Mouse (Mus musculus) limb, embryonic 12.5 days (tissue): ENCODE results near the gene Kansl1. TPM values are rescaled to one million over a fixed set of nuclear protein-coding genes. Genes with fewer than 3 reads are reported as not detected.

Experiments
- ATAC-seq: fragments of 200-750 bp; cut with Nextera tagmentation; 2 replicates; pipeline ENCODE4 v1.8.0; 2017; ENCODE audit warnings: low read depth, moderate TSS enrichment; ENCODE audit not compliant: insufficient number of reproducible peaks, insufficient read depth, low FRiP score, low TSS enrichment
- H3K27ac ChIP-seq: fragments of 300-500 bp; sonication (generic); 2 replicates; pipeline ENCODE4 v1.5.1; 2016; ENCODE audit warnings: mild to moderate bottlenecking, moderate library complexity
- H3K27me3 ChIP-seq: fragments of 300-500 bp; sonication (generic); 2 replicates; pipeline ENCODE4 v1.6.1; 2016; ENCODE audit warnings: mild to moderate bottlenecking, moderate library complexity
- H3K36me3 ChIP-seq: fragments of 300-500 bp; sonication (generic); 2 replicates; pipeline ENCODE4 v1.6.1; 2016; ENCODE audit warnings: mild to moderate bottlenecking, moderate library complexity
- H3K4me1 ChIP-seq: fragments of 300-500 bp; sonication (generic); replicated peaks from 2 replicates; pipeline ENCODE4 v1.6.1; 2016
- H3K4me2 ChIP-seq: fragments of 300-500 bp; sonication (generic); 2 replicates; pipeline ENCODE4 v1.6.1; 2016; ENCODE audit warnings: mild to moderate bottlenecking, moderate library complexity
- H3K4me3 ChIP-seq: fragments of 300-500 bp; sonication (generic); replicated peaks from 2 replicates; pipeline ENCODE4 v1.5.1; 2016; ENCODE audit warnings: mild to moderate bottlenecking
- H3K9ac ChIP-seq: fragments of 300-500 bp; sonication (generic); replicated peaks from 2 replicates; pipeline ENCODE4 v1.6.1; 2016; ENCODE audit warnings: mild to moderate bottlenecking, moderate library complexity
- H3K9me3 ChIP-seq: fragments of 300-500 bp; sonication (generic); 2 replicates; pipeline ENCODE4 v1.6.1; 2016; ENCODE audit warnings: mild to moderate bottlenecking, moderate library complexity
- WGBS: fragments of 180-500 bp; shearing (Covaris S2); methylation state at CpG from one replicate; pipeline ENCODE4 v1.1.7; 2016; 5-methylcytosine and 5-hydroxymethylcytosine counted together
- polyA plus RNA-seq: library from polyadenylated mRNA; unstranded; fragments of >200 nt; fragmentation: Nextera tagmentation; extraction: Ambion mirVana; gene quantifications from 2 replicates; pipeline ENCODE4 v1.2.1, GENCODE M21; 2016

The Kansl1 gene
- polyA plus RNA-seq, 1 experiment from 2014 or later, result 30.9 TPM

DNA sequence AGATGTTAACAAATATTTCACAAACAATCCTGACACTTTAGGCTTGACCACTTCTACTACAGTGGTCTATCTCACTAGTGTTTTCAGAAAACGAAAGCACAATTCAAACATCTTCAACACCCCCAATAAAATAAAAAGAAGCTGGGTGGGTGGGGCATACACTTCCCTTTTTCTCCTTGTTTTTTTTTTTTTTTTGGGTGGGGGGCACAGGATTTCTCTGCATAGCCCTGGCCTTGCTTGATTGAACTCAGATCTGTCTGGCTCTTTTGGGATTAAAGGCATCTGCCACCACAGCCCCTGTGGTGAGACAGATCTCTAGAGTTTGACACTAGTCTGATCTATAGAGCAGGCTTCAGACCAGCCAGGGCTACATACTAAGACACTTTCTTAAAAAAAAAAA, 106.0 kb downstream of the Kansl1 start:
- Histone ChIP-seq H3K4me1 (no peaks in the 10 kb centered on the region), H3K27ac (no peak overlapping the region), H3K36me3 (peaks cover 24% of the 10 kb centered on the region), H3K27me3 (no peaks in the 10 kb centered on the region), H3K9me3 (no peaks in the 10 kb centered on the region), H3K4me2 (no peak overlapping the region), H3K9ac (no peak overlapping the region), H3K4me3 (no peak overlapping the region)
- WGBS, result 78% methylated on average over 1 of the region's 1 CpGs
- ATAC-seq, result no peak

DNA sequence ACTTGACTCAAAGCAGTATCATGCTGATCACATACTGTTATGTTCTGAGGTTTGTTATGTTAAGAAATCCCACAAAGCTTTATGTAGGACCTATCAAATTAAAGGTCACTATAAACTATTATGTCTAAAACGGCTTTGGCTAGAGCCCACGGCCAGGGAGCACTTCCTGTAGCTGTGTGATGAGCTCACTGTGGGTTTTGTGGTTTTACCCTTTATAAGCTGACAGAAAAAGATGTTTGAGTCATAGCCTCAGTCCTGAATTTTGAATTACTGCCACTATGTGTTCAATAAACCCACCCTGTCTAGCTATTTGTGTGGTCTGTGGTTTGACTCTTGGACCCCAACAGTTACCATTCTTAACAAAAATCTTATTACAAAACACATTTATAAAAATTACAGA, 106.9 kb downstream of the Kansl1 start:
- Histone ChIP-seq H3K27ac (no peak overlapping the region), H3K36me3 (peaks cover 31% of the 10 kb centered on the region)

DNA sequence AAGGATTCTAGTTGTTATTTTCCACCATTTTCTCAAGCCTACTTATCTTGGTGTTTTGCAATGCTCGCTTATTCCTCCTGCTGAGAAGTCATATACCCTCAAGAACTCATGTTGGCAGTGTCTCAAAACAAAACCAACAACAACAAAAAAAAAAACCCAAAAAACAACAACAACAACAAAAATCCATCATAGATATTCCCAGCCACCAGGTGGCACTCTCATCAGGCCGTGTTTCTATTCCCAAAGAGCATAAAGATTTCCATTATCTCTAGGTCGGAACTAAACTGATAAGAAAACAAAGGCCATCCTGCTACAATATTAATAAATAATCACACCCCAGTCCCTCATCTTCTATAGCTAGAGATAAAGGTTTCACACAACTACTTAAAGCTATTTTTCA, 121.7 kb downstream of the Kansl1 start:
- WGBS, result 82% methylated on average over 3 of the region's 3 CpGs
- peaks cover 83% of the 10 kb centered on the region for H3K36me3 ChIP-seq

More for the DNA sequence above, 106.9 kb downstream of the Kansl1 start:
- no peak overlapping the region for H3K9ac ChIP-seq
- ATAC-seq, result no peak
- H3K4me3 ChIP-seq, result no peak overlapping the region
- H3K27me3 ChIP-seq, result no peaks in the 10 kb centered on the region
- H3K9me3 ChIP-seq, result no peaks in the 10 kb centered on the region
- no peak overlapping the region for H3K4me2 ChIP-seq
- 55% methylated on average over 2 of the region's 2 CpGs for WGBS
- H3K4me1 ChIP-seq, result no peaks in the 10 kb centered on the region

DNA sequence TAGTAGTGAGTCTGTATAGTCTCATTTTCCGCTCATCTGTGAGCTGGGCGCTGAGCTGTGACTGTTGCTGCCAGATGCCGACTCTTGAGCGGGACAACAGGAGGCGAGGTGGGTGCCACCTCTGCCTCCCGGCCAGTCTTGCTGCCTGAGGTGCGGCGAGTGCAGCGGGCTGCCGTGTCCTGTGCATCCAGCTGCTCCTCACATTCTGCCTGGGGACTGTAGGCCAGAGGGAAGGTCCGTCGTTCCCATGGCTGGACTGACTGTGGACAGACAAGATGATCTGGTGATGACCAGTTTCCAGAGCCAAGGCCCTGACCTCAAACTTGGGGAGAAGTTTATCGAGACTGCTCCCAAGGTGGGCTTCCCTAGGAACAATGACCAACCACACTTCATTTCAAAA, 133.7 kb downstream of the Kansl1 start:
- whole genome bisulfite sequencing, result 92% methylated on average over 13 of the region's 13 CpGs
- no peak for ATAC-seq
- no peak overlapping the region for H3K4me2 ChIP-seq
- no peak overlapping the region for H3K4me3 ChIP-seq
- H3K9ac ChIP-seq, result no peak overlapping the region
- no peaks in the 10 kb centered on the region for H3K4me1 ChIP-seq
- no peaks in the 10 kb centered on the region for H3K9me3 ChIP-seq
- H3K27me3 ChIP-seq, result no peaks in the 10 kb centered on the region
- H3K36me3 ChIP-seq, result peaks cover 81% of the 10 kb centered on the region
- no peak overlapping the region for H3K27ac ChIP-seq

More for the DNA sequence above, 121.7 kb downstream of the Kansl1 start:
- Histone ChIP-seq H3K4me3 (no peak overlapping the region), H3K27me3 (no peaks in the 10 kb centered on the region), H3K4me2 (no peak overlapping the region), H3K4me1 (no peaks in the 10 kb centered on the region), H3K9ac (no peak overlapping the region), H3K27ac (no peak overlapping the region), H3K9me3 (no peaks in the 10 kb centered on the region)
- ATAC-seq, result no peak

DNA sequence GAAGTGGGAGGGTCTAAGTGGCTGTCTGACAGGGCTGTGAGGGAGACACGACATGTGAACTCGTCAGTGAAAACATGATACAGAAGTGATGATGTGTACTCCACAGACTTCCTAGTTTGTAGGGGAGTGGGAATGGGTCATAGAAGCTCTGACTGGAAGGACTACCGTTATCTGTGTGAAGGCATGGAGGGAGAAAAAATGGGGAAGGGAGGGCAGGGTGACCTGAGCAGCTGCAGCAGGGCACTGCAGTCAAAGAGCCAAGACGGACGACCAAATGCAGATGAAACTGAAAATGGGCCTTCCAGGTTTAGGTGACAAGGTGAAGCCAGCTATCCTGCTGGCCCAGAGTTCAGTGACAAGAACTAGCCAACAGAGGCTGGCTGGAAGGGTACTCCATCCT, 134.5 kb downstream of the Kansl1 start:
- no peak for ATAC-seq
- H3K36me3 ChIP-seq, result peaks cover 73% of the 10 kb centered on the region
- H3K27ac ChIP-seq, result no peak overlapping the region
- H3K9ac ChIP-seq, result no peak overlapping the region
- no peaks in the 10 kb centered on the region for H3K9me3 ChIP-seq
- WGBS, result 84% methylated on average over 5 of the region's 5 CpGs
- H3K27me3 ChIP-seq, result no peaks in the 10 kb centered on the region
- no peak overlapping the region for H3K4me2 ChIP-seq
- H3K4me1 ChIP-seq, result peaks cover 2% of the 10 kb centered on the region; the same call in 1 of the 2 replicates
- H3K4me3 ChIP-seq, result no peak overlapping the region

DNA sequence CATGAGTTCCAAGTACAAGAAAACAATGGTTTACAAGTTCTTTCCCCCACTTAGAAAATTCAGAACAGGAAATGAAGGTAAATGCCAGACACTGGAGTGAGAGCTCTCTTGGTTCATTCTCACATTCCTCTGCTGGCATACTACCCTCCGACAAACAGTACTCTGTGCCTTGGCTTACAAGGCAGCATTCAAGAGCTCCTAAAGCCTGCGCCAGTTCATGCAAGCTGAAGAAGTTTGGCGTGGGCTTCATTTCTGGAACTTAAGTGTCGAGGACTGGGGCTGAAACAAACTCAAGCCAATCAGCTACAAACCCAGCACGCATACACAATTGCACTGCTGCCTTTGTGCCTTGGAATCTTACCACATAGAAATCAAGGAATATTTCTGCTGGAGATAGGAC, 136.6 kb downstream of the Kansl1 start:
- ATAC-seq, result no peak
- WGBS, result 87% methylated on average over 5 of the region's 5 CpGs
- no peak overlapping the region for H3K9ac ChIP-seq
- peaks cover 53% of the 10 kb centered on the region for H3K36me3 ChIP-seq
- H3K9me3 ChIP-seq, result 0 out of 2 replicates have a peak, but pooled peaks cover 2% of the 10 kb centered on the region
- H3K4me3 ChIP-seq, result no peak overlapping the region
- H3K4me1 ChIP-seq, result peaks cover 5% of the 10 kb centered on the region; the same call in 1 of the 2 replicates
- no peaks in the 10 kb centered on the region for H3K27me3 ChIP-seq
- no peak overlapping the region for H3K27ac ChIP-seq
- no peak overlapping the region for H3K4me2 ChIP-seq

DNA sequence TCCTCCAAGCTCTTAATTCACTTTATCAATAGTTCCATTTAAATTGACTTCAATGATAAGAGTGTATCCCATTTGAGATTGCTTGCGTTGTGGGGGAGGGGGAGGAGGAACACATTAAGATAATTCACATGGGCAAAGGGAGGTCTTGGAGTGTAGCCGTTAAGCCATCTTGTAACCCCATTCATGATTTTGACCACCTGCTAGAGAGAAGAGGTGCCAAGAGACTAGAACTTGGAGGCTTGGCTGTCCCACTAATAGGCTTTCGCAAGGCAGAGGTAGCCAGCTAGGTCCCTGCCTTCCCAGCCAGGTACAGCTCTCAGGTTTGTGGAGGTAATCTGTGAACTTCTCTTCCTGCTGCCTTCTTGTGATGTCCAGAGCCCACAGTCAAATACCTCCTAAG, 137.5 kb downstream of the Kansl1 start:
- H3K4me1 ChIP-seq, result peaks cover 5% of the 10 kb centered on the region; the same call in 1 of the 2 replicates
- no peak overlapping the region for H3K27ac ChIP-seq
- H3K9me3 ChIP-seq, result 0 out of 2 replicates have a peak, but pooled peaks cover 4% of the 10 kb centered on the region
- no peak overlapping the region for H3K9ac ChIP-seq
- ATAC-seq, result no peak
- no peak overlapping the region for H3K4me3 ChIP-seq
- H3K27me3 ChIP-seq, result no peaks in the 10 kb centered on the region
- WGBS, result 93% methylated on average over 3 of the region's 3 CpGs
- H3K4me2 ChIP-seq, result no peak overlapping the region
- peaks cover 47% of the 10 kb centered on the region for H3K36me3 ChIP-seq

DNA sequence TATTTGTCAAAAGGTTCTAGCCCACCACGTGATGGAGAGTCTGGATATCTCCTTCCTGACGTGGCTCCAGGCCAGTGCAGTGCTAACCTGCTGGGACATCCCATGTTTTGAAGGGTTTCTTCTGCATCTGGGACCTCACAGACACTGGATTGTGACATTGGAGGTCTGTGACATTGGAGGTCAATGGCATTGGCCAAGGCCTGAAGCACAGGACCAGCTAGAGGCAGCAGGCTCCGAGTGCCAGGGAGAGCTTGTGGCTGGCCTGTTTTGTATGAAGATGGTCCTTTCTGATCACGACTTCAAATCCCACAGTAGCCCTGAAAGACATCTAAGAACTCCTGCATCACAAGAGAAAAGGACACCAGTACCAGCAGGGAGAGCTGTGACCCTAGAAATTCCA, 138.5 kb downstream of the Kansl1 start:
- no peak overlapping the region for H3K27ac ChIP-seq
- 83% methylated on average over 4 of the region's 4 CpGs for WGBS

DNA sequence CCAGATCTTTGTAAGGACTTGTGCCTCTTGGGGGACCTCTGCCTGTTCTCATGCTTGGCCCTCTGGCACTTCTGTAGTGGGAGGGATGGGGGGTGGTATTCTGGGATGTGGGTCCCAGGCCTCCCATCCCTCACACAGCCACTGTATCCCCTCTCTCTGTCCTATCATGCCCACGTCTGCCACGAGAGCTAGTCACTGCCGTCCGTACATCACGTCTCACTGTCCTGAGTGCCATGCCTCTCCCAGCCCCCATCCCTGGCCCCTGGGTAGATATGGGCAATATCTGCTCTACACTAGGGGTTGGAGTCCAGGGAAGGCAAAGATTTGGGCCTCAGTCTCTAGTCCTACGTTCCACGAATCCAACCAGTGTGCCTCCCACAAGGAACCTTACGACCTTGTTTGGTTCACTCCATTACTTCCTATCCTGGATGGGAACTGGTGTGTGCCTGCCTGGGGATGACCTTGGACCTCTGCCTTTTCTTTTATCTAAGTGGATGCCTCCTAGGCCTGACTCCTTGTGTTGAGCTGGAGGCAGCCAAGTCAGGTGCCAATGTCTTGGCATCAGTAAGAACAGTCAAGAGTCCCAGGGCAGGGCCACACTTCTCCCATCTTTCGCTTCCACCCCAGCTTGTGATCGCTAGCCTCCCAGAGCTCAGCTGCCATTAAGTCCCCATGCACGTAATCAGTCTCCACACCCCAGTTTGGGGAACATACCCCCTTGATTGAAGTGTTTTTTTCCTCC, 139.3 kb downstream of the Kansl1 start:
- H3K4me1 ChIP-seq, result peaks cover 5% of the 10 kb centered on the region; the same call in 1 of the 2 replicates
- 86% methylated on average over 11 of the region's 11 CpGs for WGBS
- H3K4me3 ChIP-seq, result no peak overlapping the region
- peaks cover 28% of the 10 kb centered on the region for H3K36me3 ChIP-seq
- no peak for ATAC-seq
- H3K4me2 ChIP-seq, result no peak overlapping the region
- 0 out of 2 replicates have a peak, but pooled peaks cover 6% of the 10 kb centered on the region for H3K9me3 ChIP-seq
- no peak overlapping the region for H3K27ac ChIP-seq
- no peaks in the 10 kb centered on the region for H3K27me3 ChIP-seq
- H3K9ac ChIP-seq, result no peak overlapping the region

More for the DNA sequence above, 138.5 kb downstream of the Kansl1 start:
- H3K9me3 ChIP-seq, result 0 out of 2 replicates have a peak, but pooled peaks cover 6% of the 10 kb centered on the region
- H3K4me2 ChIP-seq, result no peak overlapping the region
- H3K4me3 ChIP-seq, result no peak overlapping the region
- no peaks in the 10 kb centered on the region for H3K27me3 ChIP-seq
- peaks cover 36% of the 10 kb centered on the region for H3K36me3 ChIP-seq
- no peak overlapping the region for H3K9ac ChIP-seq
- ATAC-seq, result no peak
- H3K4me1 ChIP-seq, result peaks cover 5% of the 10 kb centered on the region; the same call in 1 of the 2 replicates

DNA sequence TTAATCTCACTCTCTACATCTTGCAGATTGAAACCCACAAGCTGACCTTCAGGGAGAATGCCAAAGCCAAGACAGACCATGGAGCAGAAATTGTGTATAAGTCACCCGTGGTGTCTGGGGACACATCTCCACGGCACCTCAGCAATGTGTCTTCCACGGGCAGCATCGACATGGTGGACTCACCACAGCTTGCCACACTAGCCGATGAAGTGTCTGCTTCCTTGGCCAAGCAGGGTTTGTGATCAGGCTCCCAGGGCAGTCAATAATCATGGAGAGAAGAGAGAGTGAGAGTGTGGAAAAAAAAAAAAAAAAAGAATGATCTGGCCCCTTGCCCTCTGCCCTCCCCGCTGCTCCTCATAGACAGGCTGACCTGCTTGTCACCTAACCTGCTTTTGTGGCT, 140.7 kb downstream of the Kansl1 start:
- H3K27ac ChIP-seq, result no peak overlapping the region
- ATAC-seq, result no peak
- H3K4me2 ChIP-seq, result no peak overlapping the region
- 0 out of 2 replicates have a peak, but pooled peaks cover 6% of the 10 kb centered on the region for H3K9me3 ChIP-seq
- peaks cover 5% of the 10 kb centered on the region; the same call in 1 of the 2 replicates for H3K4me1 ChIP-seq
- H3K4me3 ChIP-seq, result no peak overlapping the region
- H3K9ac ChIP-seq, result no peak overlapping the region
- WGBS, result 86% methylated on average over 6 of the region's 6 CpGs
- H3K27me3 ChIP-seq, result no peaks in the 10 kb centered on the region
- H3K36me3 ChIP-seq, result peaks cover 17% of the 10 kb centered on the region

DNA sequence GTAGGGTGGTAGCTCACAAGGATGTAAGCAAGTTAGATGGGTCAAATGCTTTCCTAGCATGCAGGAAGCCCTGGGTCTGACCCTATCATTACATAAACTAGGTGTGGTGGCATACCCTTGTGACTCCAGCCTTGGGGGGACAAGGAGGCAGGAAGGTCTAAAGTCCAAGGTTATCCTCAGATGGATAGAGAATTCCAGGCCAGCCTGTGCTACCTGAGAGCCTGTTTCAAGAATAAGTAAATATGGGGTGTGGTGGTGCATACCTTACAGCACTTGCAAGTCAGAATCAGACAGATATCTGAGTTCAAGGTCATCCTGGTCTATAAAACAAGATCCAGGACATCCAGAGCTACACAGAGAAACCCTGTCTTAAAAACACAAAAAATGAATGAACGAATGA, 141.2 kb downstream of the Kansl1 start:
- H3K4me3 ChIP-seq, result no peak overlapping the region
- H3K9me3 ChIP-seq, result 0 out of 2 replicates have a peak, but pooled peaks cover 6% of the 10 kb centered on the region
- WGBS, result 90% methylated on average over 1 of the region's 1 CpGs
- peaks cover 12% of the 10 kb centered on the region for H3K36me3 ChIP-seq
- H3K27ac ChIP-seq, result no peak overlapping the region
- H3K9ac ChIP-seq, result no peak overlapping the region
- H3K4me1 ChIP-seq, result peaks cover 5% of the 10 kb centered on the region; the same call in 1 of the 2 replicates
- no peak for ATAC-seq
- H3K27me3 ChIP-seq, result no peaks in the 10 kb centered on the region
- no peak overlapping the region for H3K4me2 ChIP-seq
